Mouse (Mus musculus) lung, postnatal 0 days (tissue): ENCODE results near the gene Myh13.

Experiments
- CTCF ChIP-seq: IDR thresholded peaks from 2 replicates; pipeline ENCODE4 v1.5.1; 2016; ENCODE audit warnings: antibody characterized with exemption, mild to moderate bottlenecking
- EP300 ChIP-seq: IDR thresholded peaks from 2 replicates; pipeline ENCODE4 v1.6.1; 2016; ENCODE audit warnings: antibody characterized with exemption, mild to moderate bottlenecking, control low read depth

DNA sequence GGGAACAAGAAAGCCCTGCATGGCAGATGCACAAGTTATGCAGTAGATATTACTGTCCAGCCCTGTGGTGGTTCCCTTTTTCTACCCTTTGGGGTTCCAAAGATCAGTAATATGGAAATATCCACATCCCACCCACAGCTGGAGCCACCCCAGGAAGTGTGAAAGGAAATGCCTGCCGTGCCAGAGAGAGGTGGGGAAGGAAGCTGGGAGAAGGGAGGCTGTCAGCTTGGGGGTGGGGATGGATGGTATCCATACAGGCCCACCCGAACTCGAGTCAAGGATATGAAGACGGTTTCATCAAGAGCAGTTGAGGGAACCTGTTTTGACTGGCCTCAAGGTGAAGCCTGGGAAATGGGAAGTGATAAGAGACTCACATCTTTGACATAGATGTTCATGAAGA is 60.4 kb downstream of the Myh13 start:
- TF ChIP-seq EP300 (no peak), CTCF (no peak)
